Mouse (Mus musculus): ENCODE measurements around the gene Pex1.
A peak's percentile ranks its signal among the peaks of the same experiment; 100 is the strongest.
"Not testable (repeated sequence)": the region's sequence is repeated elsewhere in the genome, so short reads cannot be mapped to it uniquely, and the experiment has no call there.

The Pex1 gene

DNA sequence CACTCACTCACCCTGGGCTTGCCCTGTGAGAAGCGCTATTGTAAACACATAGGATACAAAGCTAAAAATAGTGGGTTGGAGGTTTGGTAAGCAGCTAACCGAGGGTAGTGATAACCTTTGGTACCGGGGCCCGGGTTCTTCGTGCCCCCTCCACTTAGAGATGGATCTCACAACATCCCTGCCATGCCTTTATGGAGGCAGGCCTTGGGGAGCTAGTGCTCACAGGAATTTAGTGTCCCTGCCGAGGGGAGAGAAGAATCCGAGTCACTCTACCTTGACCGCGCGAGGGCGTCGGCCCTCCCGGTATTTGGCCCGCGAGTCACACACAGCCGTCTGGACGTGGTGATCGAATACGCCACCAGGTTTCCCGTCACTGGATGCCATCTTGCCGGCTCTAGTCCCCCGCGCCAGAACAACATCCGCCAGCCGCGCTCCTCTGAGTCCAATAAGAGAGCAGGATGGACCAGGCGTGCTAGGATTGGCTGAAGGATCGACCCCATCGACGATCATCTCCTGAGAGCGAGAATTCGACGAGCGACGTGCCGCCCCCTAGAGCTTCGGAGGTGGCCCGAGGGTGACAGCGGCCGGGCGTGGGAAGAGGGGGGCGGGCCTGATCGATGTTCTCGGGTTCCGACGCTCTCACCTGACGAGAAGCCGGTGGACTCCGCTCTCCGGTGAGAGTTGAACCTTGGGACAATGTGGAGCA lies at the start of gene Pex1:
Gene Pex1 (plus strand): TSS at position 374 of the 706 bp plus-strand sequence.
- peak; percentile 98 for DNase-seq (ENCODE audit: low read depth)

DNA sequence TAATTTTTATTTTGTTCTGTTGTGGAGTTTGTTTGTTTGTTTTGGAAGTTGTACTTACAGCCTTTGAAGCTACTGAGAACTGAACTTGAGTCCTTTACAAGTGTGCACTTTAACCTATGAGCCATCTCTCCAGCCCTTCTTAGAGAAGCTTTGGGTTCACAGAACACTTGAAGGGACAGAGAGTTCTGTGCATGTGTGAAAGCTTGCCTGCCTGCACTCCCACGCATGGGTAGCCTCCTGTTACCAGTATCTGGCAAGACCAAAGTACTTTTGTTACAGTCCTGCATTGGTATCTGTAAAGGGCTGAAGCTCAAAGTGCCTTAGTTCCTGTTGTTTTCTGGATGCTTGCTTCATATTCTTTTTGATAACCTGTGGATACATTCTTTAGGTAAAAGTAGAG lies 49.6 kb upstream of the Pex1 start:
- DNase-seq (ENCODE audit: low read depth) = no peak

DNA sequence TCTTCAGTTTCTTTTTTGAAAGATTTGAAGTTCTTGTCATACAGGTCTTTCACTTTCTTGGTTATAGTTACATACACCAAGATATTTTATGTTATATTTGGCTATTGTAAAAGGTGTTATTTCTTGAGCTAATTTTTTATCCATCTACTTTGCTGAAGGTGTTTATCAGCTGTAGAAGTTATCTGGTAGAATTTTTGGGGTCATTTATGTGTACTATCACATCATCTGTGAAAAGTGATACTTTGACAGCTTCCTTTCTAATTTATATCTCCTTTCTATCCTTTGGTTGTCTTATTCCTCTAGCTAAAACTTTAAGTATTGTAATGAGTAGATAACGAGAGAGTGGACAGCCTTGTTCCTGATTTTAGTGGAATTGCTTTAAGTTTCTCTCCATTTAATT lies 44.4 kb upstream of the Pex1 start:
- no peak for DNase-seq (ENCODE audit: low read depth)

DNA sequence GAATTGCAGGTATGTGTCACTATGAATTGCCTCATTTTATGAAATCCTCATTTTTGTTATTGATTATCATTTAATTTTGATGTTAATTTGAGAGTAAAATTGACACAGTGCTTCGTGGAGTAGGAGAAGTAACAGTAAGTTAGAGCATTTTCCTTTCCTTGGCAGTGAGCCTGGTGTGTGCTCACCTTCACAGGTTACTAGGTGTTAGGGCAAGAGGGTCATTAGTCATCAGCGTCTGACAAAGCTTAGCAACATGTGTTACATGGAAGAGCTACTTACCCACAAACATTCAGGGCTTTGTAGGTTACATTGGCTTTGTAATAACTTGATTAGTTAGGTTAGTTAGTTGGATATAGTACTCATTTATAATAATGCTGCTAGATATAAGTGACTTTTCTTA lies 41.7 kb upstream of the Pex1 start:
- no peak for DNase-seq (ENCODE audit: low read depth)

DNA sequence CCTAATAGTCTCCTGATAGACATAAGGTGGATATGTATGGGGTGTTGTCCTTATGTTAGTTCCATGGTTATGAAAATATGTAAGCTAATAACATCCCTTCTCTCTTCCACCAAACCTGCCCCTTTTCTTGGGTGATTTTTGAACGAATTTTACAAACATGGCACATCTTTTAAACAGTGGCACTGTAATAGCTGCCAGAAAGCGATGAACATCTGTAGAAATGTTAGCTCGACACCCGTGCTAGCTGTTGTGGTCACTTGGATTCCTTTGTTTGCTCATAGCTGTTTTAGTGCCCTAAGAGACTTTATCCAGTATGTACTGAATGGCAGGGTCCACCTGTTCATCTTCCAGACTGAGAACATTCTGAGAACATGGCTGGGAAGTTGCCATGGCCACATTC lies 24.6 kb upstream of the Pex1 start, which contains the start of gene 1700109H08Rik:
Gene 1700109H08Rik (plus strand): TSS at position 301 of the 400 bp plus-strand sequence.
- no peak for DNase-seq (ENCODE audit: low read depth)

DNA sequence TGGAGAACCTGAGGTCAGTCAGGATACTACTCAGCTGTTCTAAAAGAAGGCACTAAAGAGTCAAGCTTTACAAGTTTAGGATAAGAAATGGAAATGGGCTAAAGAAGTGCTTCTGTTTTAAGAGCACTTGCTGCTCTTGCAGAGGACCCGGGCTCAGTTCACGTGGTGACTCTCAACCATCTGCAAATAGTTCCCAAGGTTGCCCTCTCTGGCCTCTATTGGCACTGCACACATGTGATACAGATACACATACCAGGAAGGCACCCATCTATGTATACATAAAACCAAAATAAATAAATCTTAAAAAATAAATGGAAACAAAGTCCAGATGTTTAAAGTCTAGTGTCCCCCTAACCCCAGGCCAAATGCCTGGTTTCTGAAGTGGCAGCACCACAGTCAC lies 21.0 kb upstream of the Pex1 start:
- DNase-seq (ENCODE audit: low read depth) = no peak

DNA sequence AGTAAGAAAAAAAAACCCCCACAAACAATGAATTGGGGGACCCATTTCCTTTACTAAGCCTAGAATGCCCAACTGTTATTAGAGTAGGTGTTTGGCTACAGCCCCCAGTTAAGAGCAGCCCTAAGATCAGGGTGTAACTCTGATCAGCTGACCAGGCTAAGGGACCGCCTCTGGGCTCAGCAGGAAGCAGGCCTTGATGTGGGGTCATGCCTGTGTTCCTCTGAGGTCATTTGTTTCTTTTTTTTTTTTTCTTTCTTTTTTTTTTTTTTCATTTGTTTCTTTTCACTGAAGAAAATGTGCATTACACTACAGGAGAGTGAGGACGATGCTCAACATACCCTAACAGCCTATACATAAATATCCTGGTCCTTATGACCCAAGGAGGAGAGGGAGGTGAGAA lies 17.9 kb upstream of the Pex1 start:
- no peak for DNase-seq (ENCODE audit: low read depth)

DNA sequence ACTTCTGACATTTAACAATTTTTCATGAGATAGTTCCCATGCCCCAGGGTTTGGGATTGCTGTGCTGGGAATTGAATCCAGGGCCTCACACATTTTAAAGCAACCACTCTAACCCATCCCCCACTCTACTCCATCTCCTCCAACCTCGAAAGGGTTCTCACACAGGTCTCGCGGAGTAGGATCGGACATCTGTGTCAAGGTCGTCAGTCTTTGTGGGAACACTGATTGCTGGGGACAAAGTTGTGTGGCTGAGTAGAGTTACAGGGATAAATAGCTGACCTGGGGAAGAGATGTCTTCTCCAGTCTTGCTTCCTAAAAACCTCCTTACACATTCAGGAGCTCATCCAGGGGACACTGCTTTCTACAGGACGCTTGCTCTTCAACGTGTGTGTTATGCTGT lies 16.8 kb upstream of the Pex1 start:
- no peak for DNase-seq (ENCODE audit: low read depth)

DNA sequence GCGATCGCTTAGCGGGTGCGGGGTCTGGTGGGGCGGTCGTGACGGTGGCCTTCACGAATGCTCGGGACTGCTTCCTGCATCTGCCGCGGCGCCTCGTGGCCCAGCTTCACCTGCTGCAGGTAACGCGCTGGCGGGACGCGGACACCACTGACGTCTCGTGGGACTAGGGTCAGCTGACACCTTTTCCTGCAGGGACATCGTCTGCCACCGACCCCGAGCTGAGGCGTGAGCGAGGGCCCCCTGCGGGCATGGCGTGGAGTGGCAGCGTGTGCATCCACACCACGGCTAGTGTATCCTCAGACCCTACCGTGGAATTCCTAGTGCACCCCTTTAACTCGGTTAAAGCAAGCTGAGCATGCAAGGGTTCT lies 517 bp downstream of the Pex1 start, which contains the start of gene Rbm48:
Gene Rbm48 (minus strand): TSS at position 187 of the 368 bp plus-strand sequence.
- DNase-seq (ENCODE audit: low read depth) = peak; percentile 86

DNA sequence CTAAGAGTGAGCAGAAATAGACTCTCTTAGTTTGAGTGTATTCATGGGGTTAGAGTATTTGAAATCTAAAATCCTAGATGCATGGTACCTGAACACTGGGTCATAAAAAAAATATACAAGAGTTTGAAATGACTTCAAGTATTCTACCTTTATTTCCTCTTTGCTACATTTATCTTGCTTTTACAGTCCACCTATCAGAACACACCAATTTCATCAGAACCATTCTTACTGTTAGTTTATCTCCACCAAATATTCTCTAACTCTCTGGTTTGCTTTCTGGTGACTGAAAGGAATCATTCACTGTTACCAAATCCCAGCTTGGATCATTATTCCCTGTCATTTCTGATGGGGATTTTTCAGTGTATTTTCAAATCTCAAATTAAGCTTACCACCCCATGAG lies 1.3 kb downstream of the Pex1 start:
- no peak for DNase-seq (ENCODE audit: low read depth)

DNA sequence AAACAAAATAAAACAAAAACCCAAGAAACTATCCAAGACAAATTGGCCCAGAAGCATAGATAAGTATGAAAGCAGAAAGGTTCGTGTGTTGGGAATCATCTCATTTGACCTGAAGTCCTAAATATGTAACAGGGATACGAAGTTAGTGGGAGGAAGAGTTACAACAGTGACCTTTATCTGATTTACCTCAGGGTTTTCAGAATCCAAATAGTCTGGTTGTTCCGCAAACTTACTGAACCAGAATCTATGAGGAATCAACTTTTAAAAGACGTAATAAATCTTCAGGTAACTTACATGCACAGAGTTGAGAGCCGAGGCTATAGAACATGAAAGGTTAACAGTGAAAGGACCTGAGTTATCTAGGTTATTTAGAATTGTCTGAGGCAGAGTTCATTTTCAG lies 2.9 kb downstream of the Pex1 start:
- DNase-seq (ENCODE audit: low read depth) = no peak

DNA sequence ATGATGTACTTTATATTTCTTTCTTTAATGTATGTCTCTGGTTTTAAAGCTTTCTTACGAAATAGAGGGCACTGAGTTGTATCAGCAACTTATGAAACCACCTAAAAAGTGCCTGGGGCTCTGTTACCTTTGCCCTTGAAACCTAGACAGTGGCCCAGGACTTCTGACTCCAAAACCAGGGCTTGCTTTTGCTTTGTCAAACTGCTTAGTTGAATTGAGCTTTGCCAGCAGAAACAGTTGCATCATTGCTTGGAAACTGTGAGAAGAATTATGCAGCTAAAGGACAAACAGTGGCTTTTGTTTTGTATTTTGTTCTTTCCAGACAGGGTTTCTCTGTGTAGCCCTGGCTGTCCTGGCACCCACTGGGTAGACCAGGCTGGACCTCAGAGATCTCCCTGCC lies 4.4 kb downstream of the Pex1 start:
- DNase-seq (ENCODE audit: low read depth) = no peak

DNA sequence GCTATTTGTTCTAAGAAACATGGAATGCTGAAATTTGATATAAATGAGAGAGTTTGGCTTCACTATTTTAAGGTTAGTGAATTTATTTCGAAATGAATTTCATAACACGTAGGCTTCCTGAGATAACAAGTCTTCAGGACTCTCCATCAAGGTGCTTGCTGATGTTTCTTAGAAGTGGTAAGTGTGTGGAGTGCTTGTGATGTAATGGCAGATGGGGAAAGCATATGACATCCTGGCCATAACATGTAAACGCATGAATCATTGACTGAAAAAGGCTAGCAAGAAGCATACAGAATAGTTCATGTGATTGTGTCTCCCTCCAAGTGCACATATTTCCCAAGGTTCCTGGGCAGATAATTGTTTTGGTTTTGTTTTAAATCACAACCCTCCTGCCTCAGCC lies 4.9 kb downstream of the Pex1 start:
- no peak for DNase-seq (ENCODE audit: low read depth)

DNA sequence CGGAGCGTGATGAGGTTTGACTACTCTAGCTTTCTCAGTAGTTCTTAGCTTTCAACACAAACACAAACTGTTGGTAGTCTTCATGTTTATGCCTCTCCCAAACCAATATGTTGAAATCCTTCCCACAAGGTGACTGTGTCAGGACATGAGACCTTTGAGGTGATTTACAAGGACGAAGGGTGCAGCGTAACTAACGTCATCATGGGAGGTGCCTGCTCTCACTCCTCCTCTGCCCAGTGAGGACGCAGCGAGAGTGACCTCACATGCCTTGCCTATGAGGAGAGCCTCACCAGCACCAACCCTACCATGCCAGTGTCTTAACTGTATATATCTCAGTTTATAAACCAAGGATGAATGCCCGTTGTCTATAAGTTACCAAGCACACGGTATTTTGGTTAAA lies 11.2 kb downstream of the Pex1 start:
- DNase-seq (ENCODE audit: low read depth) = no peak

DNA sequence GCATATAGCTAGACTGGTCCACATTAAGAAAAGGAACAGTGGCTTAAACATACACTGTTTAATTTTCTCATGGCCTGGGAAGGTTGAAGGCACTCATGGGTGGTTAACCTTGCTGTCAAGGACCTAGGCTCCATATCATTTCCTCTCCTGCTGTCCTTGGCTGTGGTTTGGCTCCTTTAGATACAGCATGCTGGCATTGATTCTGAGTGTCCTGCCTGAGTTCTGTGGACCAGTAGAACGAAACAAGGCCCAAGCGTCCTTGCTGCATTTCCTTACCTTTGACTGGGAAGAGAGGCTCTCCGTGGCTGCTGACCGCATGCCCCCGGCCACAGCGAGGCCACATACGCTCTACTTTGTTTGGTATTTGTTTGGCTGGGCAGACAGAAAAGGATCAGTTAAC lies 13.4 kb downstream of the Pex1 start:
- DNase-seq (ENCODE audit: low read depth) = no peak

DNA sequence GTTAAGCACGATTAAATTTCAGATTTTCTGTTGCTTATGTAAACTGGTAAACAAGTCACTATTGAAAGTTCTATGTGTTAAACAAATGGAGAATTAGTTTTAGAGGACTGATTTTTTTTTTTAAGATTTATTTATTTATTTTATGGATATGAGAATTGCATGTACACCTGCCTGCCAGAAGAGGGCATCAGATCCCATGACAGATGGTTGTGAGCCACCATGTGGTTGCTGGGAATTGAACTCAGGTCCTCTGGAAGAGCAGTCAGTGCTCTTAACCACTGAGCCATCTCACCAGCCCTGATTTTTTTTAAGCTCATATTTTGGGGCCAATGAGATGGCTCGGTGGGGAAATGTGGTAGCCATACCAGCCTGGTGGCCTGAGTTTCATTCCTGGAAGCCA lies 16.0 kb downstream of the Pex1 start:
- not testable (repeated sequence) for DNase-seq (ENCODE audit: low read depth)

DNA sequence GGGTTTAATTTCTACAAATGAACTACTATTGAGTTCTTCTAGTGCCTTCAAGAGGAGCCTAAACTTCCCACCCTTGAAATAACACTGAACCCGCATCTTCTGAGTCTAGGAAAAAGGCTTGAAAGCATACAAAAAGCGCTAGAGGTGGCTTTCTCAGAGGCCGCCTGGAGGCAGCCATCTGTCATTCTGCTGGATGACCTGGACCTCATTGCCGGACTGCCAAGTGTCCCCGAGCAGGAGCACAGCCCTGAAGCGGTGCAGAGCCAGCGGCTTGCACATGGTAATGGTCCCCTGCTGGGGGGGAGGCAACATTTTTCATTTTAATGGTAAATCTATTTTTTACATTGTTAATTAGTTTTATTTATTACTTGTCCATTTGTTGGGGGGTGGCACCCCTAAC lies 24.6 kb downstream of the Pex1 start:
- no peak for DNase-seq (ENCODE audit: low read depth)

DNA sequence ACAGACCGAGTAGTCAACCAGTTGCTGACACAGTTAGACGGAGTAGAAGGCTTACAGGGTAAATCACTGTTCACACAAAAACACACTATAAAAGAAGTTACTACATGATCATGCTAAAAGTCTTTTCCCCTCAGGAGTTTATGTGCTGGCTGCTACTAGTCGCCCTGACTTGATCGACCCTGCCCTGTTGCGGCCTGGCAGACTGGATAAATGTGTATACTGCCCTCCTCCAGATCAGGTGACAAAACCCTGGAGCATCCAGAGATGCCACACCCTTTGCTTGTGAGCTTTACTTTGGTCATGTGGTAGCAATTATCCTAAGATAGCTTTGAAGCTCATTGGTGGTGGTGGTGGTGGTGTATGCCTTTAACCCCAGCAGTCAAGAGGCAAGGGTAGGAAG lies 34.2 kb downstream of the Pex1 start:
- no peak for DNase-seq (ENCODE audit: low read depth)

DNA sequence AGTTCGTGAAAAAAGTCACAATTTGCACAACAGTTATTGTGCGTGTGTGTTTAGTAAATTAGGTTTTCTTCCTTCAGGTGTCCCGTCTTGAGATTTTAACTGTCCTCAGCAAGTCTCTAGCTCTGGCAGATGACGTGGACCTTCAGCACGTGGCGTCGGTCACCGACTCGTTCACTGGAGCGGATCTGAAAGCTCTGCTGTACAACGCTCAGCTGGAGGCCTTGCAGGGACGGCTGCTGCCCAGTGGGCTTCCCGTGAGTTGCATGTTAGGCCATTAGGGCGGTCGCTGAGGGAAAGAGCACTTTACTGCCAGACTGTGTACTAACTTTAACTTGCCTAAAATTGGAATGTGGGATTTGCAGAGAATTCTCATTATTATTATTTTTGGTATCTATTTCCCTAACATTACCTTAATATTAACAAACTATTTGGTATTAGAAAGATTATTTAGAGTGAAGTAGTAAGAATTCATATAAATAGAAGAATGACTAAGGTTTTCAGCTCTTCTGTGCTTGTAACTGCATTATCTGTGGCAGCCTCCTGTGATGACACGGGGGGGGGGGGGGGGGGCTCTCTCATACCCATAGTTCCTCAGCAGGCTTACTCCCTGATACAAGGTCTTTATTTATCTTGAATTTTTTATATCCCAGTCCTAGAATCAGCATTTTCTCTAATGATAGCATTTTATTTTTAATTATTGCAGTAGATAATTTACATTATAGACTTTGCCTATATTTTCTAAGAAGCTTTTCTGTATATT lies 35.8 kb downstream of the Pex1 start:
- no peak for DNase-seq (ENCODE audit: low read depth)

DNA sequence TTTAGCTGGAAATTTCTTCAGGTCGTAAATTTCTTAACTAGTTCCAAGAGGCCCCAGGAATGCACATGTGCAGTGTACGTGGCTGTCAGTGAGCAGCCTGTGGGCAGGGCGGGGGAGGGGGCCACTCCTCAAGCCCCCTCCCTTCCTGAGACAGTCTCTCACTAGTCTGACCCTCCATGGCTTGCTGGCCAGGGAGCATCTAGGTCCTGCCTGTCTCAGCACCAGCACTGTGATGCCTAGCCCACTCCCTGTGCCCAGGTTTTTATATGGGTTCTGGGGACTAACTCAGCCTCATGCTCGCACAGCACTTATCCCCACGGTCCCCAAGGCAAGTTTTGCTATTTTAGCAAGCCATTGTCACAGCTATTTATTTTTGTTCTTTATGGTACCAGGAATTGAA lies 36.4 kb downstream of the Pex1 start:
- no peak for DNase-seq (ENCODE audit: low read depth)

DNA sequence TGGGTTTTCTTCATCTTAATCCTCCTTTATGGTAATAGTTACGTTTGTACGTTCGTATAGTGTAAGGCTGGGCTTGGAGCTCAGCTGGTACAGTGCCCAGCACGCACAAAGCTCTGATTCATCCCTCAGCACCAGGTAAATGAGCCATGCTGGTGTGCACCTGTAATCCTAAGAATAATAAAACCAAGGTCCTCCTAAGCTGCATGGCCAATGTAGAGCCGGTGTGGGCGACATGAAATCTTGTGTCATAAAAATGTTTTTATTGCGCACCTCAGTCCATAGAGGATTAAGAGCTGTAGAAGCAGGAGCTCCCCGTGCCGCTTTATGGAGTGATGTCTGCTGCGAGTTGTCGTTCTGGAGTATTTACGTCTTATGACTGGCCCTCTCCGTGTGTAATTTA lies 37.4 kb downstream of the Pex1 start:
- no peak for DNase-seq (ENCODE audit: low read depth)

DNA sequence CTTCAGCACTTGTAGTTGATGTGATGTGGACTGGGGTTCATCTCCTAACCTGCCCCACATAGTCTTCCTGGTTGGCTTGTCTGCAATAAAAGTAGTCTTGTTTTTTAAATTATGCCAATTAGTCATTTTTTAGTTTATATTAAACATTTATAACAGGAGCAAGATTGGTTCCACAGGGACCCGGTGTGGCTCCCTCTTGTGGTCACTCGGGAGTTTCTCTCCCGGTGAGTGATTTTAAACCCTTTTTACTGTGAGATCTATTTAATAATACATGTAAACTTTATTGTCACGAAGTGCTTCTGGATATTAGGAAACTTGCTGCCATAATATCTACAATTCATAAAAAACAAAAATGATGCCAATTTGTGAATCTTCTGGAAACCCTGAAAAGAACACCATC lies 38.1 kb downstream of the Pex1 start:
- DNase-seq (ENCODE audit: low read depth) = peak; percentile 46

DNA sequence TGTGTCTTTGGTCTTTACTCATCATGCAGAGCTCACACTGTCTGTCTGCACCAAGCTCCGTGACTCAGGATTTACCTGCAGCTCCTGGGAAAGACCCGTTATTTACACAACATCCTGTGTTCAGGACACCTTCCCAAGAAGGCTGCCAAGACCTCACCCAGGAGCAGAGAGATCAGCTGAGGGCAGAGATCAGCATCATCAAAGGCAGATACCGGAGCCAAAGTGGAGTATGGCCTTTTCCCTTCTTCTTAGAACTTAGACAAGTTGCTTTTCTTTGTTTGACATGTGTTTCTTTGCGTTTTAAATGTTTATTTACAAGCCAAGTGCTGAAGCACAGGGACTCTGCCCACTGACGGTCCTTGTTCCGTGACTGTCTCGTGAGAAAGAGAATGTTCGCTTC lies 39.4 kb downstream of the Pex1 start:
- no peak for DNase-seq (ENCODE audit: low read depth)

DNA sequence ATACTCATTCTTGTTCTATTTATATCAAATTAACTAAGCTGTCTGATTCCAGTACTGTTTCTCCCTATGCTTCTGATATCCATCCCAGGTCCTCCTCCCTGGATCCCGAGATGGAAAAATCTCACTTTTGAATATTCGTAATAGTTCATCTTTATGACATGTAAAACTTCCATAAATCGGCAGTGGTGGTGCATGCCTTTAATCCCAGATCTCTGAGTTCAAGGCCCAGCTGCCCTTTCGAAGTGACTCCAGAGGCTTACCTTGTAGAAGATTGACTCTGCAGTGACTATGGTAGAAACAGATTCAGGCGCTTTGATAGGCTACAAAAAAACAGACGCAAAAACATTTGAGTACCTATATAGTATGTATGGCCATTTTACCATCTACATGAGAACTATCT lies 48.8 kb downstream of the Pex1 start:
- DNase-seq (ENCODE audit: low read depth) = no peak
